Mouse (Mus musculus): ENCODE results near the gene Olfr1378. TPM values are rescaled to one million over a fixed set of nuclear protein-coding genes. Genes with fewer than 3 reads are reported as not detected.
A peak's percentile ranks its signal among the peaks of the same experiment; 100 is the strongest.

Gene Olfr1378
- total and polyA plus RNA-seq, 3 experiments, result 0.16 TPM; not detected in 2

GRCm38 (mm10) chr11:50939621-50940366, 26.5 kb upstream of the Olfr1378 start:
- Histone ChIP-seq H3K4me3 (ENCODE audit: low read depth, low read length) (no peak overlapping the region), H3K36me3 (replicated peaks) (no peaks in the 10 kb centered on the region), H3K4me1 (ENCODE audit: insufficient read depth, low read depth, low read length) (no peaks in the 10 kb centered on the region), H3K9me3 (replicated peaks) (peaks cover 46% of the 10 kb centered on the region), H3K27me3 (ENCODE audit: insufficient read depth, low read length) (no peaks in the 10 kb centered on the region)
- DNase-seq (ENCODE audit: low spot score) (no peak), ATAC-seq (ENCODE audit: extremely low read depth, insufficient number of reproducible peaks, low FRiP score, poor library complexity, severe bottlenecking) (no peak)
- no peak for TF ChIP-seq TAL1 (conservative IDR thresholded peaks at IDR 0.05; ENCODE audit: low read depth, low read length)
- no peak for TF ChIP-seq GATA2 (IDR thresholded peaks at IDR 0.05; ENCODE audit: borderline replicate concordance, low read depth, low read length)
- peak; percentile 64 for TF ChIP-seq CTCF (IDR thresholded peaks at IDR 0.05; ENCODE audit: low read depth, low read length)
- no peak for TF ChIP-seq GATA1 (IDR thresholded peaks at IDR 0.05; ENCODE audit: borderline replicate concordance, low read length)
- TF ChIP-seq POLR2AphosphoS5 (IDR thresholded peaks at IDR 0.05; ENCODE audit: insufficient replicate concordance, low read depth, low read length), result no peak

DNA sequence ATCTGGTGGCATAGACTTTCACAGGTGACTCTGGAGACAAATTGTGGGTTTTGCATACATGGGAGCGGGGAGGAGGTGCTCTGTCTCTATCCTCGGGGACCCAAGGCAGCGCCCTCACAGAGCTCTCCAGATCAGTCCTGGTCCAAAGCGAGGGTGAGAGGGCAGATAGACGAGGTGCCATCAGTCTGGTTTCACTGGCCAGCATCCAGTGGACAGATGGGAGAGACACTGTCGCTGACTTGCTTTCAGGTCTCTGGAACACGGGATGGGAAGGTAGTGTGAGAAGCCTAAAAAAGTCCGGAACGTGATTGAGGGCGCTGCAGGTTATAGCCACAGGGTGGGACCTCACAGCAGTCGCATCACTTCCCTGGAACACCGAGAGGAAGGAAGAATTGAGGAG, 23.9 kb upstream of the Olfr1378 start:
- Histone ChIP-seq H3K9me3 (replicated peaks) (peaks cover 36% of the 10 kb centered on the region), H3K36me3 (replicated peaks) (no peaks in the 10 kb centered on the region), H3K4me3 (ENCODE audit: low read depth, low read length) (no peak overlapping the region), H3K27me3 (ENCODE audit: insufficient read depth, low read length) (no peaks in the 10 kb centered on the region), H3K4me1 (ENCODE audit: insufficient read depth, low read depth, low read length) (no peaks in the 10 kb centered on the region)
- DNase-seq (ENCODE audit: low spot score), result no peak
- TF ChIP-seq GATA2 (IDR thresholded peaks at IDR 0.05; ENCODE audit: borderline replicate concordance, low read depth, low read length) (no peak), TAL1 (conservative IDR thresholded peaks at IDR 0.05; ENCODE audit: low read depth, low read length) (no peak), POLR2AphosphoS5 (IDR thresholded peaks at IDR 0.05; ENCODE audit: insufficient replicate concordance, low read depth, low read length) (no peak), GATA1 (IDR thresholded peaks at IDR 0.05; ENCODE audit: borderline replicate concordance, low read length) (no peak), CTCF (IDR thresholded peaks at IDR 0.05; ENCODE audit: low read depth, low read length) (no peak)
- ATAC-seq (ENCODE audit: extremely low read depth, insufficient number of reproducible peaks, low FRiP score, poor library complexity, severe bottlenecking), result no peak

DNA sequence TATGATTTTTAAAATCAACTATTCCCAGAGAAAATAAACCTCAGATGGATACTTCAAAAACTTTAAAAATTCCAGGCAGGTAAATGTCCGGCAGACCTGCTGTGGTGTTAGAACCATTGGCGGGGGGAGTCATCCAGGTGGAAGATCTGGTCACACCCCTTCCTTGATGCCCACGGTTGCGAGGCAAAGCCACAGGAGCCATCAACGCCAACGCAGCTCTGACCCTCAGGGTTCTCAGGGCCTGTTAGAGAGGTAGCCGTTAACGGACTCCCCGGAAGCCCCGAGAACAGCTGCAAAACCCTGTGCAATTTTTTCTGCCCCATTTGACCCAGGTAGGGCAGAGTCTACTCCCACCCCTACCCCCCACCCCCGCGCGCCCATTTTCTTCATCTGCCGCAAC, 22.8 kb upstream of the Olfr1378 start, which contains the start of gene 4933414I15Rik:
Gene 4933414I15Rik, minus strand, starts transcription at position 260 of the 400 bp plus-strand sequence.
- Histone ChIP-seq H3K4me3 (ENCODE audit: low read depth, low read length) (no peak within 1 kb of the TSS), H3K27me3 (ENCODE audit: insufficient read depth, low read length) (no peaks in the 10 kb centered on the region)
- TF ChIP-seq POLR2AphosphoS5 (IDR thresholded peaks at IDR 0.05; ENCODE audit: insufficient replicate concordance, low read depth, low read length), result no peak
- TF ChIP-seq GATA2 (IDR thresholded peaks at IDR 0.05; ENCODE audit: borderline replicate concordance, low read depth, low read length), result no peak
- no peak for TF ChIP-seq CTCF (IDR thresholded peaks at IDR 0.05; ENCODE audit: low read depth, low read length)
- no peak for TF ChIP-seq TAL1 (conservative IDR thresholded peaks at IDR 0.05; ENCODE audit: low read depth, low read length)
- no peak for TF ChIP-seq GATA1 (IDR thresholded peaks at IDR 0.05; ENCODE audit: borderline replicate concordance, low read length)

DNA sequence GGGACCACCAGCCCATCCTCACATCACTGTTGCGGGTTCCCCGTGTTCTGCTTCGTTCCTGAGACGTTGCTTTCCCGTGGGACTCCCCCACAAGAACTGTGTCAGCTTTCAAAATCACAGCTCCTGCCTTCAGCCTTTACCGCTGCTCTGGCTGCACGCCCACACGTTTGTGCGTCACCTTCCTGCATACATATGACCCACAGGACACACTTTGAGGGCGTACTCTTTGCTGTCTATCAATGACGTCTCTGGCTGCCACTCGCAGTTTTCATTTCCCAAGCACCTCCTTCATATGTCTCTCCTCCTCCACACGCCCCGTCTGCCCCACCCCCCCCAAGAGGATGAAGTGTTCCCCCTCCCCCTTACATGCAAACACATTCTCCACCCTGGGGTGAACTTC, 14.0 kb upstream of the Olfr1378 start:
- H3K4me3 ChIP-seq (ENCODE audit: low read depth, low read length), result no peak overlapping the region
- peaks cover 56% of the 10 kb centered on the region for H3K9me3 ChIP-seq (replicated peaks)
- TF ChIP-seq GATA1 (IDR thresholded peaks at IDR 0.05; ENCODE audit: borderline replicate concordance, low read length), result no peak
- TF ChIP-seq POLR2AphosphoS5 (IDR thresholded peaks at IDR 0.05; ENCODE audit: insufficient replicate concordance, low read depth, low read length), result no peak
- no peak for TF ChIP-seq GATA2 (IDR thresholded peaks at IDR 0.05; ENCODE audit: borderline replicate concordance, low read depth, low read length)
- TF ChIP-seq CTCF (IDR thresholded peaks at IDR 0.05; ENCODE audit: low read depth, low read length), result no peak
- TF ChIP-seq TAL1 (conservative IDR thresholded peaks at IDR 0.05; ENCODE audit: low read depth, low read length), result no peak
- DNase-seq (ENCODE audit: low spot score) (no peak), ATAC-seq (ENCODE audit: extremely low read depth, insufficient number of reproducible peaks, low FRiP score, poor library complexity, severe bottlenecking) (no peak)
- H3K36me3 ChIP-seq (replicated peaks), result no peaks in the 10 kb centered on the region
- H3K27me3 ChIP-seq (ENCODE audit: insufficient read depth, low read length), result no peaks in the 10 kb centered on the region
- no peaks in the 10 kb centered on the region for H3K4me1 ChIP-seq (ENCODE audit: insufficient read depth, low read depth, low read length)

More for the DNA sequence above, 22.8 kb upstream of the Olfr1378 start, which contains the start of gene 4933414I15Rik:
- Histone ChIP-seq H3K9me3 (replicated peaks) (peaks cover 29% of the 10 kb centered on the region), H3K4me1 (ENCODE audit: insufficient read depth, low read depth, low read length) (no peaks in the 10 kb centered on the region), H3K36me3 (replicated peaks) (no peaks in the 10 kb centered on the region)
- ATAC-seq (ENCODE audit: extremely low read depth, insufficient number of reproducible peaks, low FRiP score, poor library complexity, severe bottlenecking) (no peak), DNase-seq (ENCODE audit: low spot score) (no peak)

DNA sequence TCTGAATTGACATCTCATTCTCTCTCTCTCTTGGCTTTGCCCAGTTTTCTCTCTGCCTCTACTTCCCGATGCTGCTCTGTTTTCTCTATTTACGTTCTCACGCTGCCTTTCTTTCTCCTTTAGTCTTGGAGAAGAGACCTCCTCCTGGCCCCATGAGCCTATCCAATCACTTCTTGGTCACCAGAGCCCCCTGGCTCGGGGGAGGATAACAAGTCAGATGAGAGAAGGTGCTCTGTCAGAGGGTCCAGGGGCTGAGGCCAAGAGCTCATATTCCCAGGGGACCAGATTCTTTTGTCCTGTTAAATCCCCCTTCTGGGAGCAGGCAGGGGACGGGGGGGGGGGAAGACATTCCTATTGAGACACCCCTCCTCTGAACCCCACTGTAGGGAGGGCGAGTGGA, 12.7 kb upstream of the Olfr1378 start, which contains the start of gene Prop1:
Gene Prop1, minus strand, starts transcription at position 101 of the 400 bp plus-strand sequence.
- DNase-seq (ENCODE audit: low spot score) (no peak), ATAC-seq (ENCODE audit: extremely low read depth, insufficient number of reproducible peaks, low FRiP score, poor library complexity, severe bottlenecking) (no peak)
- no peaks in the 10 kb centered on the region for H3K27me3 ChIP-seq (ENCODE audit: insufficient read depth, low read length)
- no peaks in the 10 kb centered on the region for H3K4me1 ChIP-seq (ENCODE audit: insufficient read depth, low read depth, low read length)
- H3K4me3 ChIP-seq (ENCODE audit: low read depth, low read length), result no peak within 1 kb of the TSS
- TF ChIP-seq GATA1 (IDR thresholded peaks at IDR 0.05; ENCODE audit: borderline replicate concordance, low read length) (no peak), POLR2AphosphoS5 (IDR thresholded peaks at IDR 0.05; ENCODE audit: insufficient replicate concordance, low read depth, low read length) (no peak), CTCF (IDR thresholded peaks at IDR 0.05; ENCODE audit: low read depth, low read length) (no peak), TAL1 (conservative IDR thresholded peaks at IDR 0.05; ENCODE audit: low read depth, low read length) (no peak), GATA2 (IDR thresholded peaks at IDR 0.05; ENCODE audit: borderline replicate concordance, low read depth, low read length) (no peak)
- no peaks in the 10 kb centered on the region for H3K36me3 ChIP-seq (replicated peaks)
- peaks cover 59% of the 10 kb centered on the region for H3K9me3 ChIP-seq (replicated peaks)

GRCm38 (mm10) chr11:50964886-50965285, 1.4 kb upstream of the Olfr1378 start:
- TF ChIP-seq CTCF (IDR thresholded peaks at IDR 0.05; ENCODE audit: low read depth, low read length) (no peak), GATA1 (IDR thresholded peaks at IDR 0.05; ENCODE audit: borderline replicate concordance, low read length) (no peak), TAL1 (conservative IDR thresholded peaks at IDR 0.05; ENCODE audit: low read depth, low read length) (no peak), GATA2 (IDR thresholded peaks at IDR 0.05; ENCODE audit: borderline replicate concordance, low read depth, low read length) (no peak), POLR2AphosphoS5 (IDR thresholded peaks at IDR 0.05; ENCODE audit: insufficient replicate concordance, low read depth, low read length) (no peak)
- Histone ChIP-seq H3K27me3 (ENCODE audit: insufficient read depth, low read length) (no peaks in the 10 kb centered on the region), H3K4me3 (ENCODE audit: low read depth, low read length) (no peak overlapping the region), H3K9me3 (replicated peaks) (peaks cover 24% of the 10 kb centered on the region), H3K4me1 (ENCODE audit: insufficient read depth, low read depth, low read length) (no peaks in the 10 kb centered on the region), H3K36me3 (replicated peaks) (no peaks in the 10 kb centered on the region)
- DNase-seq (ENCODE audit: low spot score) (no peak), ATAC-seq (ENCODE audit: extremely low read depth, insufficient number of reproducible peaks, low FRiP score, poor library complexity, severe bottlenecking) (no peak)

All from G1E (cell line).